Mouse (Mus musculus): ENCODE results near the gene Elovl6. TPM values are rescaled to one million over a fixed set of nuclear protein-coding genes. Genes with fewer than 3 reads are reported as not detected.
A peak's percentile ranks its signal among the peaks of the same experiment; 100 is the strongest.

Gene Elovl6
- polyA plus RNA-seq, 1 experiment from 2014 or later, result 37.5 TPM

DNA sequence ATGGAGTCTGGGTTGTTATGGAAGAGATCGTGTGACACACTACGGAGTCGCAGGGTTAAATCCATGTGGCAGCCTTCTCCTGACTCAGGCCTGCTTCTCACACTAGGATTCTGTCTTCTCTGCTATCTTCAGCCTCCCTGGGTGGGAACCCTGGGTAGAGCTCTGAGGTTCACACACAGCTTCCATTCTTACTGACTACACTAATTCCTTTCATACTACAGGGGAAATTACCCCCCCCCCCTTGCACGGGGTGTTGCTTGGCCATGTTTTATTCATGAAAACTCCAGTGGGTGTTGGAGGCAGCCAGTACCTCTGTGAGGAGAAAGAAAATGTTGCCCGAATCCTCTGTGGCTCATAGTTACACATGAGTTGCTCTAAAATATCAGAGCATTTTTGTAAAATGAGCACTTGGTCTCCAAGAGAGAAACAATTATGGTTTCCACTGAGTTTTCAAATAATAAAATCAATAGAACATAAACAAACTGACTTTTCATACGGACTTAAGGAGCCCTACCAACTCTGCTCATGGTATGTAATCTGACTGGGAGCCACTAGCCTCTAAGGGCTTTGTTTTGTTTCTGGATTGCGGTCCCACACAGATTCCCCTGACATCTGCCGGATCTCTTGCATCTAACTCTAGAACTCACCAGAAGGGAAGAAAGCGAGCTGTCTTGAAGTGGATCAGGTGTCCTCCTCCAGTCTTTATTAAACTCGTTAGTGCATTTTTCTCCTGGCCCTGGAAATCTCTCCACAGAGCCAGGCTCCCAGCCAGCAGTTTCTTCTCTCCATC is 108.3 kb downstream of the Elovl6 start:
- no peak overlapping the region for H3K4me2 ChIP-seq
- no peak overlapping the region for H3K4me3 ChIP-seq
- peak; percentile 76 for ATAC-seq (replicated peaks)
- H3K27ac ChIP-seq, result no peak overlapping the region
- WGBS, result 43% methylated on average over 10 of the region's 10 CpGs
- H3K9ac ChIP-seq, result no peak overlapping the region
- no peaks in the 10 kb centered on the region for H3K4me1 ChIP-seq
- no peaks in the 10 kb centered on the region for H3K9me3 ChIP-seq
- H3K27me3 ChIP-seq (replicated peaks), result no peaks in the 10 kb centered on the region
- no peaks in the 10 kb centered on the region for H3K36me3 ChIP-seq (replicated peaks)

GRCm38 (mm10) chr3:129641621-129642020 is 109.5 kb downstream of the Elovl6 start:
- Histone ChIP-seq H3K4me3 (no peak overlapping the region), H3K4me2 (no peak overlapping the region), H3K36me3 (replicated peaks) (no peaks in the 10 kb centered on the region), H3K27me3 (replicated peaks) (no peaks in the 10 kb centered on the region), H3K9ac (no peak overlapping the region), H3K27ac (no peak overlapping the region), H3K4me1 (no peaks in the 10 kb centered on the region), H3K9me3 (no peaks in the 10 kb centered on the region)
- no peak for ATAC-seq (replicated peaks)
- WGBS, result 86% methylated on average over 7 of the region's 7 CpGs

- Histone ChIP-seq H3K27ac (no peak overlapping the region), H3K27me3 (replicated peaks) (no peaks in the 10 kb centered on the region), H3K9ac (no peak overlapping the region), H3K9me3 (no peaks in the 10 kb centered on the region), H3K4me3 (no peak overlapping the region), H3K36me3 (replicated peaks) (no peaks in the 10 kb centered on the region), H3K4me2 (no peak overlapping the region), H3K4me1 (no peaks in the 10 kb centered on the region)
- ATAC-seq (replicated peaks), result no peak
- WGBS, result 61% methylated on average over 3 of the region's 3 CpGs
Observed at GRCm38 (mm10) chr3:129645409-129645808, 113.3 kb downstream of the Elovl6 start.

DNA sequence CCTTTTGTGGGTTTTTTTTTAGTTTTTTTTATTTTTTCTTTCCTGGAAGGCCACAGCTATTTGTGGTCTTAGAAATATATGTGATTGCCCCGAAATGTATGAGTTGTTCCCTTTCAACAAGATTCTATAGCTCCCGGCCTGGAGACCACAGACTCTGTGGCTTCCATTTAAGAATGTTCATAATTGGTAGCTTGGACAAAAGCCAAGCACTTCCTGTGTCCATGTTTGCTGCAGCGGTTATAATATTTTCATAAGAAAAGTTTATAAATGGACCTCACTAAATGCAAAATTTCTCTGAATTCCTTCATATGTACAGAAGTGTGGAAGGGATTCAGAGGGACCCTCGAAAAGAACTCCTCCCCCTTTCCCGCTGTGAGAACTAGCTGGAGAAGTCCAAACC is 114.6 kb downstream of the Elovl6 start:
- no peak for ATAC-seq (replicated peaks)
- Histone ChIP-seq H3K4me1 (no peaks in the 10 kb centered on the region), H3K36me3 (replicated peaks) (no peaks in the 10 kb centered on the region), H3K4me3 (no peak overlapping the region), H3K9me3 (no peaks in the 10 kb centered on the region), H3K27ac (no peak overlapping the region), H3K27me3 (replicated peaks) (no peaks in the 10 kb centered on the region), H3K4me2 (no peak overlapping the region), H3K9ac (no peak overlapping the region)
- 82% methylated on average over 5 of the region's 5 CpGs for WGBS

GRCm38 (mm10) chr3:129647312-129647711 is 115.2 kb downstream of the Elovl6 start:
- Histone ChIP-seq H3K9ac (no peak overlapping the region), H3K4me2 (no peak overlapping the region), H3K9me3 (no peaks in the 10 kb centered on the region), H3K27me3 (replicated peaks) (no peaks in the 10 kb centered on the region), H3K4me1 (no peaks in the 10 kb centered on the region), H3K4me3 (no peak overlapping the region), H3K27ac (no peak overlapping the region), H3K36me3 (replicated peaks) (no peaks in the 10 kb centered on the region)
- ATAC-seq (replicated peaks), result peak; percentile 55
- 73% methylated on average over 10 of the region's 10 CpGs for WGBS

DNA sequence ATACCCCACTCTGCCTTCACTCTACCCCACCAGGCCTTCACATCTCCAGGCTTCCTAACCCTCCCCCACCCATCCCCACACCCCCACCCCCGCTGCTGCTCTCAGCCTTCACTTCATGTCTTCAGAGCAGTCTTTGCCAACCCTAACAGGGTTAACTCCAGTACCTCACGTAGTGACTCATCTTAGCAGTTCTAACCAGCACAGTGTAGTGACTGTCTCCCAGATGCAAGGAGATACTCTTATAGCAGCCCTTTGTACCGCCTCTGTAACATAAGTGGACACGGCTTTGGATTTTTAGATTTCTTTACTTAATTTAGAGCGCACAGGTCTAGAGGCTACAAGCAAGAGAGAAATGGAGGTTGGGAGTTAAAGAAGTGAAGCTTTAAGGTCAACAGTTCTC is 116.4 kb downstream of the Elovl6 start:
- Histone ChIP-seq H3K9ac (no peak overlapping the region), H3K9me3 (no peaks in the 10 kb centered on the region), H3K4me1 (no peaks in the 10 kb centered on the region), H3K27ac (no peak overlapping the region), H3K4me3 (no peak overlapping the region), H3K27me3 (replicated peaks) (no peaks in the 10 kb centered on the region), H3K36me3 (replicated peaks) (no peaks in the 10 kb centered on the region), H3K4me2 (no peak overlapping the region)
- WGBS, result 88% methylated on average over 5 of the region's 5 CpGs
- no peak for ATAC-seq (replicated peaks)

DNA sequence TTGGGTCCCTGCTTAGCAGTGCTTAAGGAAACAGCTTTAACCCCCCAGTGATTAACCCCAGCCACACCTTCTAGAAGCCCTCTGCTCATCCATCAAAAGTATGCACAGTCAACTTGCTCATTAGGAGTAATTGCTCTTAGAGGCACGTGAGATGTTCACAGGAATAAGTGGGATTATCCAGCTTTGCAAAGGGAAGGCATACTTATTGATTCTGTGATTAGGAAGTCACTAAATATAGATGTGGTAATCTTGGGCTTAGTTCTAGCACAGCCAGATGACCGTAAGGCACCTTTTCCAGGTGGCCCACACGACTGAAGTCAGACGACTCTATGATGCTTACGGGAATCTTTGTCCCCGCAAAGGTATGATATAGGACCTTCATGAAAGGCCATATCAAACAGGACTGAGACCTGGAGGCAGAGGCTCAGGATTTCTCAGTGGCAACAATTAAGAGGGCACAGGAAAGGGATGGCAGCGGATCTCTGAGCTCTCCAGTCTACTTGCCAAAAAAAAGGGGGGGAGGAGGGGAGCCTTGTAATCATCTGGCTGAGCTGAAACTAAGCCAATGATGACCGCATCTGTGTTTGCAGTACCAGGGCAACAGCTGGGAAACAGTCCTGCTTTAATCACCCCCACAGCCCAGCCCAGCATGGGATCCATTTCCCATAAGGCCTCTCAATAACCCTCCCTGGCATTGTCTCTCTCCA is 117.6 kb downstream of the Elovl6 start:
- H3K4me1 ChIP-seq, result no peaks in the 10 kb centered on the region
- no peaks in the 10 kb centered on the region for H3K27me3 ChIP-seq (replicated peaks)
- no peak overlapping the region for H3K4me2 ChIP-seq
- H3K9ac ChIP-seq, result no peak overlapping the region
- H3K27ac ChIP-seq, result no peak overlapping the region
- no peaks in the 10 kb centered on the region for H3K36me3 ChIP-seq (replicated peaks)
- 0 out of 2 replicates have a peak, but pooled peaks have one; percentile 28 for ATAC-seq (replicated peaks)
- no peaks in the 10 kb centered on the region for H3K9me3 ChIP-seq
- WGBS, result 61% methylated on average over 8 of the region's 8 CpGs
- no peak overlapping the region for H3K4me3 ChIP-seq

DNA sequence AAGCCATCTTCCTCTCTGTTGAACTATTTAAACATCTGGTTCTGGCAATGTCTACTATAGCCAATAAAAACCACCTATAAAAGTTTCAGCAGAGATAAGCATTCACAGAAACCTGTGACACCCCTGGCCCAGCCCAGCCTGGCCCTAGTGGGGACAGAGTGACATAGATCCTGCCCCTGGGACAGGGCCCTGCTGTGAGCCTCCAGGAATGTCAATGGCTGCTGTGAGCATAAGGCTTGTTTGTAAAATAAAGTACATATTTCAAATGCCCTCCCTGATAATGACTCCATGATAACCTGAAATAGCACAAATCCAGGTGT is 118.1 kb downstream of the Elovl6 start:
- no peak for ATAC-seq (replicated peaks)

DNA sequence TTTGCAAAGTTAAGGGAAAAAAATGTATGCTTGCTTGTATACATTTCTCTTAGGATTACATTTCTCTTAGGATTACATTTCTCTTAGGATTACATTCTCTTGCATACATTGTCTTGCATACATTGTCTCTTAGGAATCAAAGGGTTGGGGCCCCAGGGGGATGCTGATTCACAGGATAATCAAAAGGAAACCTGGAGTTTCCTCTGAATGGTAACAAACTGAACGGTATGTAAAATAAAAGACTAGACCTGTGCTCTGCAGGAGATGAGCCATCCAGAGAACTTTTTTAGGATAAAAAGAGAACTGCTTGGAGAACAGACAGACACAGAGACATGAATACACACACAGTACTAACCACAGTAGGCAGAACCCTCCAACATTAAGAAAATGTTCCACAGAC is 118.8 kb downstream of the Elovl6 start:
- H3K27ac ChIP-seq, result no peak overlapping the region
- no peaks in the 10 kb centered on the region for H3K36me3 ChIP-seq (replicated peaks)
- WGBS, result 8% methylated on average over 1 of the region's 1 CpGs
- no peaks in the 10 kb centered on the region for H3K4me1 ChIP-seq
- no peaks in the 10 kb centered on the region for H3K9me3 ChIP-seq
- H3K27me3 ChIP-seq (replicated peaks), result no peaks in the 10 kb centered on the region
- no peak overlapping the region for H3K4me3 ChIP-seq
- H3K4me2 ChIP-seq, result no peak overlapping the region
- no peak overlapping the region for H3K9ac ChIP-seq
- no peak for ATAC-seq (replicated peaks)

More for the DNA sequence above, 118.1 kb downstream of the Elovl6 start:
- no peak overlapping the region for H3K4me2 ChIP-seq
- no peaks in the 10 kb centered on the region for H3K36me3 ChIP-seq (replicated peaks)
- no peaks in the 10 kb centered on the region for H3K9me3 ChIP-seq
- H3K4me3 ChIP-seq, result no peak overlapping the region
- no peak overlapping the region for H3K27ac ChIP-seq
- H3K9ac ChIP-seq, result no peak overlapping the region
- no peaks in the 10 kb centered on the region for H3K27me3 ChIP-seq (replicated peaks)
- no peaks in the 10 kb centered on the region for H3K4me1 ChIP-seq

- Histone ChIP-seq H3K27me3 (replicated peaks) (no peaks in the 10 kb centered on the region), H3K9ac (no peak overlapping the region), H3K4me1 (no peaks in the 10 kb centered on the region), H3K9me3 (no peaks in the 10 kb centered on the region), H3K27ac (no peak overlapping the region), H3K36me3 (replicated peaks) (no peaks in the 10 kb centered on the region), H3K4me3 (no peak overlapping the region), H3K4me2 (no peak overlapping the region)
- WGBS, result 83% methylated on average over 8 of the region's 8 CpGs
- ATAC-seq (replicated peaks), result no peak
Observed at GRCm38 (mm10) chr3:129651765-129652164, 119.6 kb downstream of the Elovl6 start.

DNA sequence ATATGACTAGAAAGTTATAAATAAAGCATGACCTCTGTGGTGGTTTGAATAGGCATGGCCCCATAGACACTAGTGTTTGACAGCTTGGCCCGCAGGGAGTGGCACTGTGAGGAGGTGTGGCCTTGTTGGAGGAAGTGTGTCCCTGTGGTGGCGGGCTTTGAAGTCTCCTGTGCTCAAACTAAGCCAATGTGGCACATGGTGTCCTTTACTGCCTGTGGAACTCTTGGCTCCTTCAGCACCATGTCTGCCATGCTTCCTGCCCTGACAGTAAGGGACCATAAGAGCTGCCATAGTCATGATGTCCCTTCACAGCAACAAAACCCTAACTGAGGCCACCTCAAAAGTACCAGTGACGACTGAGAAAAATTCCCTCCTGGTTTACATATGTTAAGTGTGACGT is 120.3 kb downstream of the Elovl6 start:
- no peak overlapping the region for H3K4me2 ChIP-seq

DNA sequence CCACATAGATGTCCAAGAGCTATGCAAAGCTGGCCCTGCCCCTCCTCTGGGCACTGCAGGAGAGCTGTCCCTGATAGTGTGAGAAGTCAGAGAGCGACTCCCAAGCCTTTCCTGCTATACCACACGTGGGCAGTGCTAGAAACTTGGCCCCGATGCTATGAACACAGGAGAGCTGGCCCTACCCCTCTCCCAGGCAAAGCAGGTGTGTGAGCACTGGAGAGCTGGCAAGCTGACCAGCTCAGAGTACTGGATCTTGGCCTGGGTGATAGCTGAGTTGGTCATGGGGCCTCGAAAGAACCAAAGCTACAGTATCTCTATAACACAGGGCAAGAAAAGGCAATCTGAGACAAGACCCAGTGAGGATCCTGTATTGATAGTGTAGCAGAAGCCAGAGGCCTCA is 124.4 kb downstream of the Elovl6 start:
- Histone ChIP-seq H3K9me3 (no peaks in the 10 kb centered on the region), H3K27ac (no peak overlapping the region), H3K9ac (no peak overlapping the region), H3K4me2 (no peak overlapping the region), H3K4me3 (no peak overlapping the region), H3K4me1 (no peaks in the 10 kb centered on the region), H3K27me3 (replicated peaks) (no peaks in the 10 kb centered on the region), H3K36me3 (replicated peaks) (no peaks in the 10 kb centered on the region)
- ATAC-seq (replicated peaks), result no peak
- WGBS, result 88% methylated on average over 4 of the region's 4 CpGs

More for the DNA sequence above, 120.3 kb downstream of the Elovl6 start:
- Histone ChIP-seq H3K27me3 (replicated peaks) (no peaks in the 10 kb centered on the region), H3K36me3 (replicated peaks) (no peaks in the 10 kb centered on the region), H3K9ac (no peak overlapping the region), H3K9me3 (no peaks in the 10 kb centered on the region), H3K4me3 (no peak overlapping the region), H3K4me1 (no peaks in the 10 kb centered on the region), H3K27ac (no peak overlapping the region)
- WGBS, result 83% methylated on average over 4 of the region's 4 CpGs
- ATAC-seq (replicated peaks), result no peak

DNA sequence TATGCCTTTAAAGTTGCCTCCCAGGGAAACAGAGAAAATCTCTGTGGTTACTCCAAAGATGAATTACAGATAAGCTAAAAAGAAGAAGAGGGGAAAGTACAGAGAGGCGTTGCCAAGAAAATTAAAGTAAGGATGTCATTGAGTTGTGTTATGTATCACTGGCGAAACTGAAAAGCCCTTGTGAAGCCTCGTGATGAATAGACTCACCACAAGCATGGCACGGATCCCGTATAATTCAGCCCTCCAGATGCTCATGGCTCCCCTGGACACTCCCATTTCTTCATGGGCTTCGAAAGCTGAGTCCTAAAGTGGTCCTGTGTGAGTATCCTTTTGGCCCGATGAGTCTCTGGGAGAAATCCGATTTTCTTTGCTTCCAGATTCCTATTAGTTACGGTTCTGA is 125.1 kb downstream of the Elovl6 start:
- Histone ChIP-seq H3K4me2 (no peak overlapping the region), H3K9ac (no peak overlapping the region), H3K27ac (no peak overlapping the region), H3K4me3 (no peak overlapping the region), H3K4me1 (no peaks in the 10 kb centered on the region), H3K9me3 (no peaks in the 10 kb centered on the region), H3K36me3 (replicated peaks) (no peaks in the 10 kb centered on the region), H3K27me3 (replicated peaks) (no peaks in the 10 kb centered on the region)
- WGBS, result 88% methylated on average over 9 of the region's 9 CpGs
- no peak for ATAC-seq (replicated peaks)

All from midbrain, embryonic 15.5 days (tissue).